Mouse (Mus musculus) embryonic fibroblast, embryonic 13.5 days (primary cell): Measurements from ENCODE around the gene Gcdh.

Source experiments
- CTCF ChIP-seq: IDR thresholded peaks from 2 replicates; pipeline ENCODE4 v1.5.1; 2011; ENCODE audit warnings: mild to moderate bottlenecking, control low read depth, low read length, moderate library complexity, borderline replicate concordance; ENCODE audit not compliant: insufficient read depth
- POLR2A ChIP-seq: IDR thresholded peaks from 2 replicates; pipeline ENCODE4 v1.6.1; 2011; ENCODE audit warnings: low read depth, mild to moderate bottlenecking, control low read depth, low read length, moderate library complexity

DNA sequence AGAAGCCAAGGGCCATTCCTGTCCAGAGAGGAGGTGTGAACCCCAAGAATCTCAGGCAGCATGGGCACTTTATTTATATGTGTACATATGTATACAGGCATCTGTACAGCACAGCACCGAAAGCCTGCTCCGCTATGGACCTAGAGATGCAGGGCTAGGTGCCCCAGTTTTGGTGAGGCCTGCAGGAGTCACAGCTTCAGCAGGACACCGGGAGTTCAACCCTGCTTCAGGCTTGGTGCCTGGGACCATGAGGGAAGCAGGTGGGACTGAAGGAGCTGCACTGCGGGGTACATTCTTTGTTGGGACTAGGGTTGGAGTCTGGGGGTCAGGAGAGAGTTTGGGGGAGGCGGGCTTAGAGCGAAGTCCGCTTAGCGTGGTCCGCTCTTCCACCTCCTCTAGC, 18.1 kb upstream of the Gcdh start:
- TF ChIP-seq CTCF (no peak), POLR2A (no peak)
